Mouse (Mus musculus) large intestine, adult 2 months (tissue): ENCODE data around the gene Slitrk6. TPM values are rescaled to one million over a fixed set of nuclear protein-coding genes. Genes with fewer than 3 reads are reported as not detected.

Experiments
- DNase-seq: peaks from one replicate; pipeline ENCODE4 v3.0.0-alpha.2; 2012; ENCODE audit warnings: low read depth, low spot score
- WGBS: fragments of 180-500 bp; shearing (Covaris S2); methylation state at CpG from one replicate; pipeline ENCODE4 v1.1.7; 2018; 5-methylcytosine and 5-hydroxymethylcytosine counted together
- polyA plus RNA-seq: library from polyadenylated mRNA; depleted of rRNA; stranded (reverse); fragments of >200 nt; gene quantifications from 2 replicates; pipeline ENCODE4 v1.2.3, GENCODE M21; 2012; rRNA removed

The Slitrk6 gene
- 1.7 and 3.6 TPM in 2 replicates for polyA plus RNA-seq

GRCm38 (mm10) chr14:110754484-110755307 is at the start of gene Slitrk6:
Slitrk6 (minus strand) TSS chr14:110755149.
- WGBS: 24% methylated on average over 11 of the region's 11 CpGs
- no peak for DNase-seq

GRCm38 (mm10) chr14:110777546-110777945 is 22.6 kb upstream of the Slitrk6 start:
- no peak for DNase-seq

DNA sequence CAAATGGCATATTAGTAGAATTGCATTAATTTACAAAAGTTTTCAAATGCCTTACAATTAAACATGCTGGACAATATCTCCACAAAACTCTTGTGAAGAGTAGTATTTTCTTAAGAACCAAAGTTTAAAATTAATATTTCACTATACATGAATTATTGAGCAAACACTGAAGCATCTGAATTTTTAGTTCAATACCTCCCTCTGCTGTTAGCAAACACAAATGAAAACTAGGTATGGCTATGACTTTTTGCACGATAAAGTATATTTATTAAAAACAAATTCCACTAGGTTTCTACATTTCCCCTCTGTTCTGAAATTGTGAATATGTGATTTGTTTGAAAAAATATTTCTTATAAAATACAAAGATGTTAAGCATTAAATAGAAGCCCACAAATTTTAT is 15.7 kb upstream of the Slitrk6 start:
- WGBS: 68% methylated on average over 1 of the region's 1 CpGs
- no peak for DNase-seq

GRCm38 (mm10) chr14:110762588-110763220 is 7.8 kb upstream of the Slitrk6 start:
- WGBS: 23% methylated on average over 7 of the region's 7 CpGs
- no peak for DNase-seq

DNA sequence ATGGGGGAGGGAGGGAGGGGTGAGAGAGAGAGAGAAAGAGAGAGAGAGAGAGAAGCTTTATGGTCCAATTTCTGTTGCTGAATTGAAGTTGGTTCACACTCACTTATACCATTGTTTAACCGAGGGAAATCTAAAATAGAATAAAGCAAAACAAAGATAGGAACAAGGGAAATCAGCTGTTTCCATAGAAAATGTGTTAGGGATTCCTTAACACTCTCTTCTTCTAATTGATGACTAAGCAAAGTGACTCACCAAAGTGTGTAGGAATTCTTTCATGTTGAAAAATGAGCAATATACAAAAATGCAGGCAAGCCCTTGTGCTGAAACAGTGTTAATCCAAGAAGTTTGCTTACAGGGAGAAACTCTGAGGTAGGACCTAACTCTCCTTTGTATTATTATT is 6.0 kb upstream of the Slitrk6 start:
- no peak for DNase-seq
- WGBS: 42% methylated on average over 1 of the region's 1 CpGs

DNA sequence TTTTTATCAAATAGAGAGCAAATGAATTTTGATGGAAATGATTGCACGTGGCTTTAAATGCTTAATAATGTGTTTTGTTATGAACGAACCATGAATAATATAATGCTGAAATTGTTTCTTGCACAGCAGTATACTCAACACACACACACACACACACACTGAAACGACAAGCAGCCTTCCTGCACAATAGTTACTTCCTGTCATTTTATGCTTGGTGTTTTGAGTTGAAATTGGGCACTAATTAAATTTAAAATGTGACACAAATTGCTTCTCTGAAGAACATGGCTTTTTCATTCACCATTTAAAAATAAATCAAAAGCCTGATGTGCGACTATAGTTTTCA is 330 bp upstream of the Slitrk6 start:
- no peak for DNase-seq
- WGBS: 48% methylated on average over 4 of the region's 4 CpGs

DNA sequence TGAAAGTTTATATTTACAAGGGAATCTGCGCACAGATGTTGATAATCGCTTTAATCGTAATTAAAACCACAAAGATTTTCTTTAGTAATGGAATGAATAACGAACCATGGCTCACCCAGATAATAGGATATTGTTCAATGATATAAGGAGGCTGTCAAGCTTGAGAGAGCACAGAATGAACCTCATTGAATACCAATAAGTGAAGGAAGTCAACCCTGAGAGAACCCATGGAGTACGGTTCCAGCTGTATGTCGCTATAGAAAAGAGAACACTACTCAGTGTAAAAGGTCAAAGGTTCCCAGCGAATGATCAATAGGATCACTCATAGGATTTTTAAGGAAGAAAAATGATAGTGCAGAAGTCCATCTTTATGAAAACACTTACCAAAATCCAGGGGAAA is 15.1 kb downstream of the Slitrk6 start:
- no peak for DNase-seq
- 85% methylated on average over 7 of the region's 7 CpGs for WGBS

GRCm38 (mm10) chr14:110739368-110739767 is 15.6 kb downstream of the Slitrk6 start:
- WGBS: 95% methylated on average over 1 of the region's 1 CpGs
- no peak for DNase-seq

DNA sequence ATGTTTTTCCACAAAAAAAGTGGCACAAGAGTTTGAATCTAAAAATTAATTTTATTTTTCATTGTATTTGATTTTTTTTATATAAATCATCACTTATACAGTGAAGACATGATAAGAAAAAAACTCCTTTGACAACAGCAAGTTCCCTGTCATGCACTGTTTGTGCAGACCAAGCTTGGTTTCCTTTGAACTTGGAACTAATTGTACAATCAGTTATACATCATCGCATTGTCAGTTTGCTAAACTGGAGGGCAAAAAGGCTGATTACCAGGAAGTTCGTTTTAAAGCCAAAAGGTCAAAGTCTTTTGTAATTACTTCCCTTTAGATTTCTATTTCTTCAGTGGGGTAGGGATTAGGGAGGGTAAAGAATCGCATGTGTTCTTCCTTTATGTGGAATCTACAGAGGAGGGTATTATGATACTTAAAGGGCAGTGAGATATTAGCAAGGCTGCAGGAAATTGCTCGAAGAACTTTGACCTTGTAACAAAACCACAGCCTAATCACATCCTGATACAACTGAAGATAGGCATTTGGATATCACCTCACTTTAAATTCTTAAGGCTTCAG is 26.5 kb downstream of the Slitrk6 start:
- 32% methylated on average over 4 of the region's 4 CpGs for WGBS
- no peak for DNase-seq

DNA sequence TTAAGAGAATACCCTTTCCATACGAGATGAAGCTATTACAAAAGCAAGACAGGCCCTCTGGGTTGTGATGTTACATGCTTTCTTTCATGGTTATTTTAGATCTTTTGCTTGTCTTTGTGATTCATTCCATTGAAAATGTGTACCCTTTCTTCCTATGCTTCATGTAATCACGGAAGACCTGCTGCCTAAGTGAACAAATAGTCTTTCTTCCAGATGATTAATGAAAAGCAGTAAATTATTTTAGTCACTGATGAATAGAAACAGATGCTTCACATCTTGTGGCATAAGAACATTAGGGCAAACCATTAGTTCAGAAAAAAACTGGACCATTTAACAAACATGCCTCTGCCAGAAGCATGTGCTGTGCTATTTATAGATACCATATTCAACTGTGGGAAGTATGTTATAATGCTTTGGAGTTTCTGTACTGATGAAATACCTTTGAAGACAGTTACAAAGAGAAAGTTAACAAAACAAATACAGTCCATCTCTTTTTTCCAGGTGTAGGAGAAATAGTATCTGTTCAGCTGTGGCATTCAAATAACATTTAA is 30.8 kb downstream of the Slitrk6 start:
- no peak for DNase-seq
- 51% methylated on average over 2 of the region's 2 CpGs for WGBS
